Mouse (Mus musculus): ENCODE measurements around the gene Vrk1.

The Vrk1 gene

GRCm38 (mm10) chr12:106001775-106002174, 8.3 kb upstream of the Vrk1 start:
- no peak for DNase-seq (ENCODE audit: low spot score)

- no peak for DNase-seq (ENCODE audit: low spot score)
Measured at GRCm38 (mm10) chr12:106004719-106005118, 5.3 kb upstream of the Vrk1 start.

- DNase-seq (ENCODE audit: low spot score), result no peak
Measured at GRCm38 (mm10) chr12:106006218-106006617, 3.8 kb upstream of the Vrk1 start.

- DNase-seq (ENCODE audit: low spot score), result no peak
Measured at GRCm38 (mm10) chr12:106008348-106009050, 1.5 kb upstream of the Vrk1 start.

GRCm38 (mm10) chr12:106009122-106009870, 732 bp upstream of the Vrk1 start:
- no peak for DNase-seq (ENCODE audit: low spot score)

GRCm38 (mm10) chr12:106012161-106012560, 2.1 kb downstream of the Vrk1 start:
- no peak for DNase-seq (ENCODE audit: low spot score)

GRCm38 (mm10) chr12:106016265-106017012, 6.4 kb downstream of the Vrk1 start:
- no peak for DNase-seq (ENCODE audit: low spot score)

- no peak for DNase-seq (ENCODE audit: low spot score)
Measured at GRCm38 (mm10) chr12:106020063-106020462, 10.0 kb downstream of the Vrk1 start.

- no peak for DNase-seq (ENCODE audit: low spot score)
Measured at GRCm38 (mm10) chr12:106023652-106024051, 13.6 kb downstream of the Vrk1 start.

- DNase-seq (ENCODE audit: low spot score), result no peak
Measured at GRCm38 (mm10) chr12:106025416-106025815, 15.4 kb downstream of the Vrk1 start.

GRCm38 (mm10) chr12:106026385-106027134, 16.5 kb downstream of the Vrk1 start:
- DNase-seq (ENCODE audit: low spot score), result no peak

- no peak for DNase-seq (ENCODE audit: low spot score)
Measured at GRCm38 (mm10) chr12:106027372-106027771, 17.3 kb downstream of the Vrk1 start.

GRCm38 (mm10) chr12:106029582-106029981, 19.6 kb downstream of the Vrk1 start:
- DNase-seq (ENCODE audit: low spot score), result no peak

- DNase-seq (ENCODE audit: low spot score), result no peak
Measured at GRCm38 (mm10) chr12:106030146-106030745, 20.2 kb downstream of the Vrk1 start.

- DNase-seq (ENCODE audit: low spot score), result no peak
Measured at GRCm38 (mm10) chr12:106030796-106031195, 20.8 kb downstream of the Vrk1 start.

GRCm38 (mm10) chr12:106031916-106032315, 21.9 kb downstream of the Vrk1 start:
- no peak for DNase-seq (ENCODE audit: low spot score)

GRCm38 (mm10) chr12:106032361-106032760, 22.3 kb downstream of the Vrk1 start:
- DNase-seq (ENCODE audit: low spot score), result no peak

GRCm38 (mm10) chr12:106034267-106034666, 24.2 kb downstream of the Vrk1 start:
- no peak for DNase-seq (ENCODE audit: low spot score)

GRCm38 (mm10) chr12:106034761-106035160, 24.7 kb downstream of the Vrk1 start:
- no peak for DNase-seq (ENCODE audit: low spot score)

- DNase-seq (ENCODE audit: low spot score), result no peak
Measured at GRCm38 (mm10) chr12:106040259-106040658, 30.2 kb downstream of the Vrk1 start.

GRCm38 (mm10) chr12:106046143-106046795, 36.2 kb downstream of the Vrk1 start:
- no peak for DNase-seq (ENCODE audit: low spot score)

All from urinary bladder, postnatal 14 days (tissue).